Mouse (Mus musculus): ENCODE results near the gene Fam185a. TPM values are rescaled to one million over a fixed set of nuclear protein-coding genes. Genes with fewer than 3 reads are reported as not detected.

The Fam185a gene
- total RNA-seq, 2 experiments from 2014 or later = 1.3 to 2.6 TPM

GRCm38 (mm10) chr5:21528068-21528842, 103.5 kb downstream of the Fam185a start:
- no peak for ATAC-seq (replicated peaks; ENCODE audit: low FRiP score, poor library complexity, severe bottlenecking)

GRCm38 (mm10) chr5:21529110-21529720, 104.5 kb downstream of the Fam185a start:
- ATAC-seq (replicated peaks; ENCODE audit: low FRiP score, poor library complexity, severe bottlenecking) = no peak

Other genes with a start within 250 kb of the Fam185a start
- gene Gsap, start 238.7 kb upstream of the Fam185a start, total RNA-seq (2015; ENCODE audit: low replicate concordance) = 3.2 and 7.5 TPM in 2 replicates
- gene Gsap, start 238.7 kb upstream of the Fam185a start, total RNA-seq (2017; ENCODE audit: low replicate concordance) = 2.3 and 3.9 TPM in 2 replicates
- 5.8 and 14.7 TPM in 2 replicates for gene Fgl2, start 52.3 kb upstream of the Fam185a start, total RNA-seq (2015; ENCODE audit: low replicate concordance)
- gene Fgl2, start 52.3 kb upstream of the Fam185a start, total RNA-seq (2017; ENCODE audit: low replicate concordance) = 4.1 and 6.4 TPM in 2 replicates
- gene Ccdc146, start 281 bp upstream of the Fam185a start, total RNA-seq (2015; ENCODE audit: low replicate concordance) = not detected in 2 replicates
- gene Ccdc146, start 281 bp upstream of the Fam185a start, total RNA-seq (2017; ENCODE audit: low replicate concordance) = not detected in 2 replicates
- not detected in 2 replicates for gene Lrrc17, start 118.6 kb downstream of the Fam185a start, total RNA-seq (2015; ENCODE audit: low replicate concordance)
- not detected in 2 replicates for gene Lrrc17, start 118.6 kb downstream of the Fam185a start, total RNA-seq (2017; ENCODE audit: low replicate concordance)
- not detected in 2 replicates for gene Fbxl13, start 220.7 kb downstream of the Fam185a start, total RNA-seq (2015; ENCODE audit: low replicate concordance)
- not detected in 2 replicates for gene Fbxl13, start 220.7 kb downstream of the Fam185a start, total RNA-seq (2017; ENCODE audit: low replicate concordance)
- gene Armc10, start 220.9 kb downstream of the Fam185a start, total RNA-seq (2015; ENCODE audit: low replicate concordance) = 4.6 and 6.8 TPM in 2 replicates
- gene Armc10, start 220.9 kb downstream of the Fam185a start, total RNA-seq (2017; ENCODE audit: low replicate concordance) = 4.5 and 5.9 TPM in 2 replicates

Measured in erythroid progenitor cell, adult 5-6 weeks (primary cell).